Mouse (Mus musculus): ENCODE results near the gene Abcc4.
"Not testable (repeated sequence)": the region's sequence is repeated elsewhere in the genome, so short reads cannot be mapped to it uniquely, and the experiment has no call there.

Abcc4 gene

DNA sequence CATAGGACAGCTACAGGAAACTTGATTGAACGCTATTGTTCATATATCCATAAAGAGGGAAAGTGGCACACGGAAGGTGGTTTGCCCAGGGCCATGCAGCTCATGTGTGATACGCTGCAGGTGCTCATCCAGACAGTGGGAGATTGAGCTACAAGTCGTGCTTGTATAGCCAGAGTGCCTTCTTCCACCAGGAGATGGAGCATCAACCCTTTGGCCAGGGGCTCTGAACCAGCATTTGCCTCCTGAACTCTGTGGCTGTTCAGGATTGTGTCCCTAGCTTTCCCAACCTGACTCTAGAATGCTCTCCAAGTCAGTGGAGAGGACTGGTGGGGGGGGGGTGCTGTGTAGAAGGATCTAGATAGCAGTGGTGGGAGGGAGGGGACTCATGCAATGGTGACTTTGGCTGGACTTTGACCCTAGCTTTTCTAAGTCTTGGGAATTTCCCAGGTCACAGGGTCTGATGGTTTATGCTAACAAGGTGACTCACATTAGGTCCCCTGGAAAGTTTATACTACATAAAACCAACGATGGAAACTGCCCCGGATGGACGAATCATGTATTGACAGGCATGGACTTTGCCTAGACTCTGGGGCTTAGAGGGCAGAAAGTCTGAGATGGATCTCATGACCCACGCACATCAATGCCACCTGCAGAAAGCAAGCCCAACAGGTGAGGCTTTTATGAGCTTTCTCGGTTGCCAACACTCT, 27.6 kb downstream of the Abcc4 start:
- DNase-seq (ENCODE audit: low spot score): no peak

DNA sequence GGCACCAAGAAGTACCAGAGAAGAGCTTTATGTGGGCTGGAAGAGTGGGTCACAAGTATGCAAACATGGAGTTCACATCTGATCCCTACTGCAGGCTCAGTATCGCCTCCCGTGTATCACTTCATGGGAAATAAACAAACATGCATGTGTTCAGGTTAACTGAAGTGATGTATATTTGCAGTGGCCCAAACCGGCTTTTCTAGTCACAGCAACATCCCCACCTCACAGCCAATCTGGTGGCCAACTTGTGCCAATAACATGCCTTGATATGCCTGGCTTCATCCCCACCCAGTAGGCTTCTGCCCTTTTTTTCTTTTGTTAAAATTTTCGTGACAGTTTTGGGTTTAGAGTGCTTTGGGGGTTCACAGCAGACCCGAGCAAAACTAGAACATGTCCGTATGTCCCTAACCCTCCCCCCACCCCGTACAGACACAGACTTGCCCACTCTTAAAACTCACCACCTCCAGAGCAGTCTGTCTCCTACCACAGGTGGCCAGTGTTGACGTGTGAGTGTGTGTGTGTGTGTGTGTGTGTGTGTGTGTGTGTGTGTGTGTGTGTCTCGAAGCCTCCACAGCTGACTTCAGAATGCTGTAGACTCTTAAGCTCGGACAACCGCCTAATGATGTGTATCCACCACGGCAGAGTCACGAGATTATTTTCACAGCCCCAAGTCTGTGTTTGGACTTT, 29.6 kb downstream of the Abcc4 start:
- no peak for DNase-seq (ENCODE audit: low spot score)

DNA sequence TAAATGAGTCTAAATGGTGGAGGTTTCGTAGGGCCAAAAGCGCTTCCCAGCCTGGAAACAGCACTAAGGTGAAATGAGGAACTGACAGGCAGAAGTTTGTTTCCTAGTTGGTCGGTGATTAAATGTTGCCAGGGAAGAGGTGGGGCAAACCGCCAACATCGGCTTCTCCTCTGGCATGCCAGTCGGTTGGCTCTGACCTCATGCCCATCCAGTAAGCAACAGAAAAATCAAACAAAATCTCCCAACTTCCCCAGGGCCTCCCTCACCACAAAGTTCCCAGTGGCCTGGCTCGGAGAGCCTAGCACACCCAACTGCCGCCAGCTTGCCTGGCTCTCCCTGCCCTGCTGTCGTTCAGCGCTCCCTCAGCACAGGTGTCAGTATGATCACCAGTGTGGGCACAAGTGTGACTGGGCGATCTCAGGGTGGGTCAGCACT, 31.3 kb downstream of the Abcc4 start:
- DNase-seq (ENCODE audit: low spot score): no peak

DNA sequence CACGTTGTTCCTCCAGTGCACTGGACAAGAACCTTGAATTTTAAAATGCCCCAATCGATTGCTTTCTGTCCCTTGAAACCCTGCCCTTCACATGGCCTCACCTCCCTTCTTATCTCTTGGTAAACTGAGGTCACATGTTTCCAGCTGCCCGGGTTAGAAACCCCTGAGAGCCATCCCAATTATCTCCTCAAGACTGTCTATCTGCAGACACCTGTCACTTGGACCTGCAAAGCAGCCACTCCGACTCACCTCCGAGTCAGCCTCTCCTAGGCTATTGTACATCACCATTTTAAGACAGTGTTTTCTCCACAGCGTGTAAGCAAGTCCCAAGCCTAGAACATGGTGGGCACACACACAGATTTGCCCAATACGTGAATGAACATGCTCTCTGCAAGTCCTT, 31.8 kb downstream of the Abcc4 start:
- no peak for DNase-seq (ENCODE audit: low spot score)

DNA sequence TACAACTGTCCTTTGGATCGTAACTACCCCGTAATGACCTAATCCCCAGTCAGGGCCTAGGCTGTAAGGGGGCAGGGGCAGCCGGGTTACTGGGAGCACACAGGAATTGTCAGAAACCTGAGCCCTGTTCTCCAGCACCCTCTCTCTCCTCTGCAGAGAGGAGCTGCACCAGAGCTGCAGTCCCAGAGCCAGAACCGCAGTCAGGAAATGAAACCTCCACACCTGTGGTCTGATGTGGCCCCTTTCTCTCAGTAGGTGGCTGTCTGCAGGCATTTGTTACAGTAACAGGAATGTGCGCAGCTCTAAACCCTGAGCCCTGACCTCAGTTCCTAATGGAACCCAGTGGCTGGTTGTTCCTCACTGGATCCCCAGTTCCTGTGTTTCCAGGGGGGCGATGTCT, 32.5 kb downstream of the Abcc4 start:
- no peak for DNase-seq (ENCODE audit: low spot score)

DNA sequence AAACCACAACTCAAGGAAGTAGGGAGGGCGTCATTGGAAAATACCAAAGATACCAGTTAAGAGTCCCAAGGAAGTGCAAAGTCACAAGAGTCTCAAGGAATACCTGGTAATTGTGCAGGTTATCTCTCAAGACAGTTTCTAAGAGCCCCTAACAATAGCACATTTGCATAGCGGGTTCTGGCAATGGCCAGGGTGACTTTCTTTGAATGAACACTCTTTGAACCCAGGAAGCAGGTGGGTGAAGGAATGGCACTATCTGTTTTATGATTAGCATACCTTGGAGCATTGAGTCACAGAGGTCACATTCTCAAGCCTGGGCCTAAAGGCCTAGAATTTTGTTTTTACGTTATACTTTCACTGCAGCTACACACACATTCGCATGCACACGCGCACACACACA, 33.1 kb downstream of the Abcc4 start:
- not testable (repeated sequence) for DNase-seq (ENCODE audit: low spot score)

DNA sequence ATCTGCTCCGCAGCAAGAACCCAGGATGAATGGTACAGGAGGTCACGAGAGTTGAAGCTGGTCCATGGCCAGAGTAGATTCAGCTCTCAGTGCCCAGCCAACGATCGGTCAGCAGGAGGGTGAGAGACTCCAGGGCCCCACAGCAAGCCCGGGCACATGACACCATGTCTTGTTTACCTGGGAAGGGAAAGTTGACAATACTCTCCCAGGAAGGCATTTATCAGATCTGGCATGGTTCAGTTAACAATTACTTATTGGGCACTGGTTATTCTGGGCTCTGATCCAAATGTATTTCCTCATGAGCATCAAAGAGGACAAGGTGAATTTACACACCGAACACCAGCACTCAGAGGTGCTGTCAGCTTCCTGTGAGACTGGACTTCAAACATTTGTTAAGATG, 38.5 kb downstream of the Abcc4 start:
- DNase-seq (ENCODE audit: low spot score): no peak

DNA sequence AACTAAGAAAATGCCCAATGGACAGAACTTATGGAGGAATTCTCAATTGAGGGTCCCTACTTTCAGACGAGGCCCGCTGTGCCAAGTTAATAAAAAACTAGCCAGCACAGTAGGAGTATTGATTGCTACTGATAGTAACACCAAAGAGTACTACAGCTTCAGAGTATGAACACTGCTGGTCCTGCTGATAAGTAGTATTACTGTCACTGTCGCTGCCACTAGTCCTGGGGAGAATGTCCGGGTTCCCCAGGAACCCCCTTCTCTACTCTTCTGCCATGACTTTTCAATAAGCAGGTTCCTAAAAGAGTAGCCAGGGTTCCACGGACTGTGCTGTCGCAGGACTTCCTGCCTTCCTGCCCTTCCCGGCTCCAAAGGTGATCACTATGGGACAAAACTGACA, 41.4 kb downstream of the Abcc4 start:
- no peak for DNase-seq (ENCODE audit: low spot score)

DNA sequence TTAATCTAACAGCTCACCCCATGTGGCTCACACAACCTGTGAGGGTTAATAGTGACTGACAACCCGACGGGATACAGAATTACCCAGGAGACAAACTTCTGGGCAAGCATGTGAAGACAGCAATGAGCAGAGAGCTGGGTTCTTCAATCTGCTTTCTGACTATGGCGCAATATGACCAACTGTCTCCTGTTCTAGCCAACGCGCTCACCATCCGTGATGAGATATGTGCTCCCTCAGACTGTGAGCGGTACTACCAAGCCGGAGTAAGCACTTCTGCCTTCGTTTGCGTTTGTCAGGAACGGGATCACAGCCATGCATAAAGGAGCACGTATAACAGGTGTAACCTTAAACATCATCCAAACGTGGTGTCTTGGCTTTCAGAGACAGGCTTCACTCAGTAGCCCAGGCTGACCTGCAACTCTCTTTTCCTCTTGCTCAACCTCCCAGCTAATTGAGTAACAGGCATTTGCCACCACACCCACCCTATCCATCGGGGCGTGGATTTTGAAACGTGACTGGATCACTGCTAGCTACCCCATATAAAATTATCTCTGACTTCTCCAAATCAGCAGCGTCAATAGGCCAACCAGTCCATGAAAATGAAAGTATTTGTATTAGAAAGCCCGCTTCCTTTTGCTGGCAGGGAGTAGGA, 43.3 kb downstream of the Abcc4 start:
- DNase-seq (ENCODE audit: low spot score): no peak

DNA sequence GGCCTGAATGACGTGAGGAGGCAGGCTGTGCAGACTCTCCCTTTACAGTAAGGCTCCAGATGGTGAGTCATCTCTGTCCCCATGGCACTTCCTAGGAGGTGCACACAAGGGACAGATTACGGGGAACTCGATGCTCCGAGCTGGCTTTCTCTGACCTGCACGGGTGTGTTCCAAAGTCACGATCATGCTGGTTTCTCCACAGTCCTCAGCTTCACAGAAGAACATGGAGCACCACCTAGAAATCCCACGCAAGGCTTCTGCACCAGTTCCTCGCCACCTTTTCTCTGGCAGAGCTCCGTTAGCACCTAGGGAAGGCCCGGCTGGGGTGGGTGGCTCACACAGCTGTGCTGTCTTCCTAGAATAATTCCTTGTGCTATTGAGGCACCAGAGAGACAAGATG, 43.9 kb downstream of the Abcc4 start:
- DNase-seq (ENCODE audit: low spot score): no peak

DNA sequence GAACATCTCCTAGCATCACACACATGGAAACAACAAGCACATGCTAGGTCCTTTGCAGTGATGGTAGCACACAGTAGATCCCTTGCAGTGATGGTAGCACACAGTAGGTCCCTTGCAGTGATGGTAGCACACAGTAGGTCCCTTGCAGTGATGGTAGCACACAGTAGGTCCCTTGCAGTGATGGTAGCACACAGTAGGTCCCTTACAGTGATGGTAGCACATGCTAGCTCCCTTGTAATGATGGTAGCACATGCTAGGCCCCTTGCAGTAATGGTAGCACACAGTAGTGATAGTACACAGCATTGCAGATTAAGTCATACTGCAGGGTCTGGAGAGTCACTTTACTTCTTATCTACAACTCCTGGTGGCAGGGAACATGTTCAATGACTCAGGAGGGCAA, 46.8 kb downstream of the Abcc4 start:
- DNase-seq (ENCODE audit: low spot score): no peak

DNA sequence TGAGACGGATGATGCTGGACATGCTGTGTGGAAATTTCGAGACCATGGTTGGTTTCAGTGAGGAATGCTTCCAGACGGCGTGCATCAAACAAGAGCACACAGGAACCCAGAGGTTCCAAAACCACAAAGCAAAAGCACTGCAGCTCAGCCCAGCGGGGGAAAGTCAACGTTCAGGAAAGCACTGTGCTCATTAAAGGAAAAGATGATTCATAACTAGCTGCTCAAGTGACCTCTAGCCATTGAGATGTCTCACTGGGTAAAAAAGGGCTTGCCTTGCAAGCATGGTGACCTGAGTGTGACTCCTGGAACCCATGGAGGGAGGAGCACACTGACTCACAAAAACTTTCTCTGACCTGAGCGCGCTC, 47.7 kb downstream of the Abcc4 start:
- no peak for DNase-seq (ENCODE audit: low spot score)

DNA sequence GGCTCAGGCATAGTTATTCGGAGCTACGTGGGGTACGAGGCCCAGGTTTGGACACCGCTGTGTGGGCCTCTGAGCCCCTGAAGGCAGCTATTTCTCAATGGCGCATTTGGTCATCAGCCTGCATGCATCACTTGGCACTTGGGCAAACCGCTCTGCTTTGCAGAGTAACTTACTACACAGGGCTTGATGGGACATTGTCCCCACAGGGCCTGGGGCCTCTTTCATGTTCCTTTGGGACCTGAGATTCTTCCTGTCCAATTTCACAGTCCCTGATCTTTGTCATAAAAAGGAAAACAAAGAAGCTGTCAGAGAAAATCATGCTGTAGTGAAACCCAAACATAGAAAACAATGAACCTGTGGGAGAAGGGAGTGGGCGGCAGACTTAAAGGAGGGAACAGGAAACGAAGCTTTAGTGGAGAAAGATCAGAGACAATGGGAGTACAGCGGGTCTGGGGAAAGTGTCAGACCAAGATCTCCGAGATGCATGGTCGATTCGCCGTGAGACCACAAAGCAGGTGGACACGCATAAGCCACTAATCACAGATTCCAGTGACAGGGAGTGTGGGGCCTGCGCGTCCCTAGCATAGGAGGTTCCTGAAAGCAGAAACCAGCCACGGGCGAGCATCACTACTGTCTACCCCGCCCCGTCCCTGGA, 48.2 kb downstream of the Abcc4 start:
- no peak for DNase-seq (ENCODE audit: low spot score)

DNA sequence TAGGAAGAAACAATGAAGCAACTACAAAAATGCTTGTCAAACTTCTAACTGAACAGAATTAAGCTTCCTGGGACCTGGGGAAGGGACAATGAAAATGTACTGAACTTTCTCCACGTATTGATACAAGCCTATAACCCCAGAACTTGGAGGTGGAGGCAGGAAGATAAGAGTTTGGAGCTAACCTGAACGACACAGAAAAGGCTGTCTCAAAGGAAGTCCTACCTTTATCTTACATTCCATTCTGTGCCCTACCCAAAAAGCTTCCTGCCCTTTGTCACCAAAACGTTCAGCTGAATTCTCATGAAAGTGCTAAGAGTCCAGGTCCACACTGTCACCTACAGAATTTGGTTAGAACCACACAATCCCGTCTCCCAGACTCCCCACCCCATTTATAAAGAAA, 48.8 kb downstream of the Abcc4 start:
- no peak for DNase-seq (ENCODE audit: low spot score)

DNA sequence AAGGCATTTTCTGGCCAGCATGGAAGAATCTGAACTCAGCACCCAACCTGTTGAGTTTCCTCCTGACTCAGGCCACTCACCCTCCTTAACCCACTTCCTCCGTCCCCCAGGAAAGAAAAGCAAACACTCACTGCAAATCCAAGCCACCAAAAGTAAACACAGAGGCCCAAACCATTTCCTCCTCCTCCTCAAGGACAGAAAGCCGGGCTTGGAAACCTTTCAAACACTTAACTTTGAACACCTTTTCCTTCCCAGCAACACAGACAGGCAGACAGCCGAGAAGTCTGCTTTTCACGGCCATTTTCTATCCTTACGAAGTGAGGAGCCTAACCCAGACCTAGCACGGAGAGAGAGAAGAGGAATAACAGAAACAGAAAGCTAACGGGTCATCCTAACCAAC, 50.0 kb downstream of the Abcc4 start:
- DNase-seq (ENCODE audit: low spot score): no peak

DNA sequence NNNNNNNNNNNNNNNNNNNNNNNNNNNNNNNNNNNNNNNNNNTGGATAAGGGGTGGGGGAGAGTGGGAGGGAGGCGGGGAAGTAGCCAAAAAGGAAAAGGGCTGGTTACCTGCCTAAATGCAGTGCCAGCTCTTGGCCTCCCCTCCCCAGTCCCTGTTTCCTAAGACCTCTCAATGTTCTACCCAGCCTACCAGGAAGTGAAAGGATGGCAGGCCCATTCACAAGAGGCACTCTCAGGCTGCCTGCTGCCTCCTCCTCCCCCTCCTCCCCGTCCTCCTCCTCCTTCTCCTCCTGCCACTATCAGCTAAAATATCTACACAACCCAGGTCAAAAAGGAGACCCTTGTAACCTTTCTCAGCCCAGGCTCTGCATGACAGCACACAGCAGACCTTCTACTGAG, 51.1 kb downstream of the Abcc4 start:
- no peak for DNase-seq (ENCODE audit: low spot score)

DNA sequence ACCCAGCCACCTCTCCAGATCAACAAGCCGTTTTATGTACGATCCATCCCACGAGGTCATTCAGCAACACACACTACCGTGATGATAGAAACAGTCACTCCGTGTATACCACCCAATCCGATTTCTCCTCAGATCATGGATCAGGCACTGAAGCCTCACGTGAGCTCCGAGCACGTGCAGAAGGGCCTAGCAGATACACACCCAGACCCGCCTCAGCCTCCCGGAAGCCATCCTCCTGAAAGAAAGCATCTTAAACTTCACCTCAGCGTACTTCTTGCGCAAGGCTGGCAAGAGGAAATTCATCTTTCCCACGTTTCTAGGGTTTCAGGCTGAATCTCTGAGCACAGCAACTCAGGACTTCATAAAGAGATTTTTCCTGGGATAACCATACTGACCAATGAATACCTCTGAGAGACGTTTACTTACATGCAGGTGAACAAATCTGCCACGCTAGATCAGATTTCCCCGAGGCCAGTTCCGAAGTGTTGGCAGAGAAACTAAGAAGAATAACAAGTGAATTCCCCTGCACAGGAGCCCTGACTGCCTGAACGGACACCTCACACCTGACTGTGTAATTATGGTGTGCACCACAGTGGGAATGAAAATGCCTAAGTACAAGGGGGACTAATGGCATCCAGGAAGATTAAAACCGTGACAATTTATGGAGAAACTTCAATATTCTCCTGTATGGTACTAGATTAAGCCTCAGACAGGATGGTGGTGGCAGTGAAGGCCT, 54.1 kb downstream of the Abcc4 start:
- no peak for DNase-seq (ENCODE audit: low spot score)

DNA sequence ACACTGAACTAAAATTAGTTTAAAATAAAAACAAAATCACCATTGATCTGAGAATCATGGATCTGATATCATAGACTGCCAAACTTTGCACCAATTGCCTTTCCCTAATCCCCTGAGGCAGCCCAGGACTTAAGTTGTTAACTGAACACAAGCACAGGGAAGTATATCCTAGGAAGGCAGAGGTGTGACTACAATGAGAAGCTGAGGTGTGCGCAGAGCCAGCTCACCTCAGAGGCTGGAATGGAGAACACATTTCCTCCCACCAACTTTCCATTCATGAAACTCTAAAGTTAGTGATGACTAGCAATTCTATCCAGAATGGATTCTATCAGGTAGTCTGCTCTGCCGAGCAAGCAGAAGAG, 56.1 kb downstream of the Abcc4 start:
- DNase-seq (ENCODE audit: low spot score): no peak

DNA sequence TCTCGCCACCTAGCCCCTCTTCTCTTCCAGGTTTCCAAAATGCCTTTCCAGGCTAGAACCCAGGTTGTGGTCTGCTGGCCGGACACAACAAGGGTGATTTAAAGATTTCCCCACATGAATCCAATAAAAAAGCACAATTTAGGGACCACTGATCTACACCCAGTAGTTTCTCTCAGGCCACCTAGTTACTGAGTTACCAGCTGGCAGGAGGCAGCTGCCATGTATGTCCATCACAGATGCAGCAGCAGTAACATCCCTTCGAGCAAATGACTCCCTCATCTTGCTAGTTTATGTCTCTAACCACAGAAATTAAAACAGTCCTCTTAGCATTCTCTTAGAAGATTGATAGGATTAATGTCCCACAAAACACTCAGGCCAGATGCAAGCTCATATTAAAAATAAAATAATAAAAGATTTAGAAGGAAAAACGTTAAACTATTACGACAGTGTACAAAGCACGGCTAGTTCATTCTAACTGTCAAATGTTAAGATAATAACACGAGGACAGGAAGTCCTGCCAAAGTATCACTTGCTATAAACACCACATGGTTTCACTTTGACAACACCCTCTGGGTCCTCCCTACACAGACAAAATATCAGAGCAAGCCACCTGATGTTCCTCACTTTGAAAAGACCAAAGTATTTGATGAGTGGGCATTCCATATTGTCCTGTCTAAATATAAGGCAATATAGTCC, 56.7 kb downstream of the Abcc4 start:
- no peak for DNase-seq (ENCODE audit: low spot score)

DNA sequence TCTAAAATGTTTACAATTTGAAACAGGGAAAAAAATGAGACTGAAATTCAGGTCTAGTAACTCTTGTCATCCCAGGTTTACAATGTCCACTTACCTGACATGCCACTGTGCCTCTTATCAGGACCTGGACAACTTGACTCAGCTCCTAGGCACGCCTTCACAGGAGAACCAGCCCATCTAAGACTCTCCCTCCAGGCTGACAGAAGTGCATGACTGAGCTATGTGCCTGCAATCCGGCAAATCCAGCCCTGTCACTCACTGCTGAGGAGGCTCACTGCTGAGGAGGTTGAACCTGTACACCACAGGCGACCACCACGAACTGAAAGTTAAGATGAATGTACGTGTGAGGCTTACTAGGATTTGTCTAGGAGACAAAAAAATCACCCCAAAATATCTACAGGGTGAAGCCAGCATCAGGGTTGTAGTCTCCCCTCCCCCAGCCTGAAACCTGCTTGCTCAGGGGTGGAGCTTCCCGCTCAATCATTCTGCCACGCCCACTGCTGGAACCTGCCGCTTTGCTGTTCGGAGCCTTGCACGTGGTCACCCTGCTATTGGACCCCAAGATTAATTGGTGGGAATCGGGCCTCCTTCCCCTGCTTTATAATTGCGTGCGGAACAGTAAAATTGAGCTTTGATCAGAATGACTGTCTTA, 63.0 kb downstream of the Abcc4 start:
- peak; percentile 21 for DNase-seq (ENCODE audit: low spot score)

DNA sequence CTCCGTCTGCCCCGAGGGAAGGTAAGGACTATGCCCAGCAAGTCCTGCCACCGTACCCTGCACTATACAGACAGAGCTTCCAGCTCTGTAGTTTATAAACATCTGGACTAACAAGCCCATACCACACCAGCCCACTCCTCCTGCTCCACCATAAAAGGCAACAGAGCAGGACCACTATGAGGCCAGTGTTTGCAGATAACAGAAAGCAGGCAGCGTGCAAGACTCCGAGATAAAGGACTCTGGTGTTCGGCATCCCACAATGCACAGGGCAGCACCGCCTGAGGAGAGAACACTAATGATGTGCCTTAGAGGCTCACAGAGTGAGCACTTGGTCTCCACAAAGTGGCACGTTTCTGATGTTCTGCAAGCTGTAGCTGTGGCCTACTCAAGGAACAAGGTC, 63.9 kb downstream of the Abcc4 start:
- no peak for DNase-seq (ENCODE audit: low spot score)
